Mouse (Mus musculus): ENCODE data around the gene Ifna16. TPM values are rescaled to one million over a fixed set of nuclear protein-coding genes. Genes with fewer than 3 reads are reported as not detected.

Ifna16 gene
- polyA plus RNA-seq (2012; rRNA removed) = not detected in 2 replicates

DNA sequence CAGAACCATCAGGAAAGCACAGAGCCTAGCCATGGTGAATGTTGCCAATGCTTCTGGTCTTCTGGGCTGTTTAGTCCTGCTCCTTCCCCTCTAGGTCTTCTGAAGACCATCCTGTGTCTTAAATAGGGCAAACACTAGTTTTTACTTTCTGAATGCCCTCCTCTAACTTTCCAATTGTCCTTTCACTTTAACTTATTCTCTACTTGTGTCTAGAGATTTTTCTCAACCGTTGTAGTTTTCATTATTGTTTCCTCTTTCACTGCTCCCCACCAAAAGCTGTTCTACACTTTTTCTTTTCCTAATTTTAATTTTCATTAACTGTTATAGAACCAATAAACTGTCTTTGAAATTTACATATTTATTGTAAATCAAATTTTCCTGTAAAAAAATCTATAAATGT lies at the start of gene Ifna16:
Ifna16 (minus strand) TSS at position 101 of the 400 bp plus-strand sequence.

DNA sequence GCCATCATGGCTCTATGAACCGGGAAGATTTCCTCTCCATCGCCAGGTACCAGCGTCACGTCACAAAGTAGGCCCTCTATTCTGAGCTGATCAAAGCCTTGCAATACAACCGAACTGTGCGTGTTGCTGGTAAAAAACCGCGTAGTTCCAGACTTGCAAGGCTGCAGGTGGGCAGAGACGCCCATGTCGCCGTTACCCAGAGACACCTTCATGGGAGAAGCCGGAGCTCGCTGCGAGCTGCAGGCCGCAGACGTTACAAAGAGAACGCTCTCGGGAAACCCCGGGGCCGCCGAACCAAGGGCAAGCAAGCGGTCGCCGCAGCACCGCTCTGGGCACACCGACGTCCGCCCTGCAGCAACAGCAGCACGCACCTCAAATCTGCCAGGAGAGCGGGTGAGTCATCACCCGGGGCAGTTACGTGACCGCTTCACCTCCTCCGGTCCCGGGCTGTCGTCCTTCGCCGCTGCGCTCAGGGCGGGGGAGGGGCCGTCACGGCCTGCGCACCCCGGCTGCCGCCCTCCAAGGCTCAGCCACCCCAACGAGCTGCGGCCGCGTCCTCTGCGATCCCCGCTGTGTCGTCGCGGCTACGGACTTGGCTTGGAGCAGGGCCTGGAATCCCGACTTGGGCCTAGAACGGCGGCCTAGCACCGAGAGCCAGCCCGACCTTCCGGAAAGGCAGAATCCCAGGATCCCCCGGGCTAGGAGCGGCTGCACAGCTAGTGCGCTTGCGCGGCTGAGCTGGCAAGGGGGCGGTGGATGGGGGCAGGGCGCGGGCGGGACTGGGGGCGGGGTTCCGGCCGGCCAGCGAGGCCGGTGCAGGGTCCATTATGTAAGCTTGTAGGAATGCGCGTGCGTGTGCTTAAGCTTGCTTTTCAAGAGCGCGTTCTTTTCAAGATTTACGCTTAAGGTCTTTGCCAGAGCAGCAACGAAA lies 45.3 kb upstream of the Ifna16 start, which contains the start of the genes Gm26566 and Klhl9:
Gm26566 (plus strand) TSS at position 15 of the 931 bp plus-strand sequence.
Klhl9 (minus strand) TSS at position 675 of the 931 bp plus-strand sequence.

DNA sequence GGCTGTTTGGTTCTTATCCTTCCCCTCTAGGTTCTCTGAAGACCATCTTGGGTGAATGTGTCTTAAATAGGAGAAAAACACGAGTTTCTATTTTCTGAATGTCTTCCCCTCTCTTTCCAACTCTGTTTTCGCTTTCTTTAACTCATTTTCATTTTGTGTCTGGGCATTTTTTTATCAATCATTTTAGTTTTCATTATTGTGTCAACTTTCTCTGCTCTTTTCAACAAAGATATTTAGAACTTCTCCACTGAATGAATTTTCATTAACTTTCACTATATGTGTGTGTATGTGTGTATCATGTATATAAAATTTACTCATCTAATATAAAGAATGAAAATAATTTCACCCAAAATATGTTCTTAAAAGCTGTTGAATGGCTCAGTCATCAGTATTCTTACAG lies 14.5 kb upstream of the Ifna16 start, which contains the start of gene Ifnab:
Ifnab (minus strand) TSS at position 101 of the 400 bp plus-strand sequence.

DNA sequence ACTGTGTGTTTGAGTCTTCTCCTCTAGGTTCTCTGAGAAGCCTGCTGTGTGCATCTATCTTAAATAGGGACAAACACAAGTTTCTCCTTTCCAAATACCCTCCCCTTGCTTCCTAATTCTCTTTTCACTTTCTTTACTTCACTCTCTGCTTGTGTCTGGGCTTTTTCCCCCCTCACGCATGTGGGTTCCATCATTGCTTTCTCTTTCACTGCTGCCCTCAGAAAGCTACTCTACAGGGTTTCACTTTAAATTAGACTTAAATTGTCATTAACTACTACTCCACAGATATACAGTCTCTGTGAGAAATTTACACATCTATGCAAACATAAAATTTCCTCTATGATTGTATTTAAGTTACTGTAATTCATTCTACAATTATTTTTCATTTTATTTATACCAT lies 7.1 kb upstream of the Ifna16 start, which contains the start of gene Ifna2:
Ifna2 (minus strand) TSS at position 101 of the 400 bp plus-strand sequence.

DNA sequence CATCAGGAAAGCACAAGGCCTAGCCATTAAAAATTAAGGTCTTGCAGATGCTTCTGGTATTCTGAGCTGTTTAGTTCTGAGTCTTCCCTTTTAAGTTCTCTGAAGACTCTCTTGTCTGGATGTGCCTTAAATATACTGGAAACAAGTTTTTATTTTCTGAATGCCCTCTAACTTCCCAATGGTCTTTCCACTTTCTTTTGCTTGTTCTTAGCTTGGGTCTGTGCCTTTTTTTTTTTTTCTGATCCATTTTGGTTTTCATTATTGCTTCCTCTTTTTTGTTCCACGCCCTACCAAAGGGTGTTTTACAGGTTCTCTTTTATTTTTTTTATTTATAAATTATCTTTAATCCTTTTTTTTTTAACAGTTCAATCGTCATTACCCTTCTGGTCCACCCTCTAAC lies 32.4 kb downstream of the Ifna16 start, which contains the start of gene Ifna13:
Ifna13 (minus strand) TSS at position 101 of the 400 bp plus-strand sequence.

DNA sequence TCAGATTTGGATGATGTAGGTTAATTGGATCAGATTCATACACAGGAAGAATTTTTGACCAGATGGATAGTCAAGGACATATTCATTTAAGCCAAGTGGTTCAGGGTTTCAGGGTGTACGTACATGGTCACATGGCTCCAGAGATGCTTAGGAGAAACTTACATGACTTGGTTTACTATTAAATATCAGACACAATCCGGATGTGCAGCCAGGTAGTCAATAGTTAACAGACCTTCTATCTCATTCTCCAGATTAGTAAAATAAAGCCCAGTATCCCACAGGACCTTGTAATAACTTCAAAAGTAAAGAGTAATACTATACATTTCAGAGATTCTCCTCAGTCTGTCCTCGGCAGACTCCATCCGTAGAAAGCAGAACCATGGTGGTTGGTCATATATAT lies 42.4 kb downstream of the Ifna16 start, which contains the start of gene C87499:
C87499 (minus strand) TSS at position 101 of the 400 bp plus-strand sequence.

Other genes with a start within 250 kb of the Ifna16 start
- 1.3 and 2.3 TPM in 2 replicates for gene Hacd4, start 238.0 kb downstream of the Ifna16 start, polyA plus RNA-seq (2012; rRNA removed)
- gene Ifnb1, start 154.2 kb downstream of the Ifna16 start, polyA plus RNA-seq (2012; rRNA removed) = not detected in 2 replicates
- gene Ifna15, start 118.7 kb downstream of the Ifna16 start, polyA plus RNA-seq (2012; rRNA removed) = not detected in 2 replicates
- not detected in 2 replicates for gene Ifna14, start 105.1 kb downstream of the Ifna16 start, polyA plus RNA-seq (2012; rRNA removed)
- gene Ifna9, start 84.5 kb downstream of the Ifna16 start, polyA plus RNA-seq (2012; rRNA removed) = not detected in 2 replicates
- gene Ifna12, start 73.5 kb downstream of the Ifna16 start, polyA plus RNA-seq (2012; rRNA removed) = not detected in 2 replicates
- gene C87499, start 42.5 kb downstream of the Ifna16 start, polyA plus RNA-seq (2012; rRNA removed) = not detected in 2 replicates
- gene Ifna13, start 32.5 kb downstream of the Ifna16 start, polyA plus RNA-seq (2012; rRNA removed) = not detected in 2 replicates
- gene Ifna2, start 7.0 kb upstream of the Ifna16 start, polyA plus RNA-seq (2012; rRNA removed) = not detected in 2 replicates
- gene Ifnab, start 14.4 kb upstream of the Ifna16 start, polyA plus RNA-seq (2012; rRNA removed) = 0.06 TPM in 2 replicates
- gene Gm26566, start 44.9 kb upstream of the Ifna16 start, polyA plus RNA-seq (2012; rRNA removed) = 0.11 and 0.25 TPM in 2 replicates
- gene Klhl9, start 45.5 kb upstream of the Ifna16 start, polyA plus RNA-seq (2012; rRNA removed) = 46.1 and 65.0 TPM in 2 replicates
- not detected in 2 replicates for gene Gm13271, start 77.9 kb upstream of the Ifna16 start, polyA plus RNA-seq (2012; rRNA removed)
- 0.05 and 0.10 TPM in 2 replicates for gene Gm13283, start 83.2 kb upstream of the Ifna16 start, polyA plus RNA-seq (2012; rRNA removed)
- gene Gm13290, start 96.9 kb upstream of the Ifna16 start, polyA plus RNA-seq (2012; rRNA removed) = not detected in 2 replicates
- not detected in 2 replicates for gene Gm13289, start 100.0 kb upstream of the Ifna16 start, polyA plus RNA-seq (2012; rRNA removed)
- not detected in 2 replicates for gene Gm13272, start 102.9 kb upstream of the Ifna16 start, polyA plus RNA-seq (2012; rRNA removed)
- gene Ifnz, start 105.2 kb upstream of the Ifna16 start, polyA plus RNA-seq (2012; rRNA removed) = 0.05 and 0.10 TPM in 2 replicates
- not detected in 2 replicates for gene Gm13276, start 108.8 kb upstream of the Ifna16 start, polyA plus RNA-seq (2012; rRNA removed)
- not detected in 2 replicates for gene Gm13277, start 111.7 kb upstream of the Ifna16 start, polyA plus RNA-seq (2012; rRNA removed)
- not detected in 2 replicates for gene Gm13278, start 114.6 kb upstream of the Ifna16 start, polyA plus RNA-seq (2012; rRNA removed)
- gene Gm13275, start 117.6 kb upstream of the Ifna16 start, polyA plus RNA-seq (2012; rRNA removed) = 0.12 TPM in 1 of 2 replicates, not detected in the other
- not detected in 2 replicates for gene Gm13279, start 120.5 kb upstream of the Ifna16 start, polyA plus RNA-seq (2012; rRNA removed)
- gene Gm13285, start 122.7 kb upstream of the Ifna16 start, polyA plus RNA-seq (2012; rRNA removed) = not detected in 2 replicates
- 0.12 TPM in 1 of 2 replicates, not detected in the other for gene Gm13287, start 126.3 kb upstream of the Ifna16 start, polyA plus RNA-seq (2012; rRNA removed)
- 0.01 and 0.02 TPM in 2 replicates for gene Gm13288, start 128.6 kb upstream of the Ifna16 start, polyA plus RNA-seq (2012; rRNA removed)
- not detected in 2 replicates for gene Ifna7, start 139.3 kb upstream of the Ifna16 start, polyA plus RNA-seq (2012; rRNA removed)
- gene Ifna11, start 143.0 kb upstream of the Ifna16 start, polyA plus RNA-seq (2012; rRNA removed) = not detected in 2 replicates
- not detected in 2 replicates for gene Ifna6, start 150.5 kb upstream of the Ifna16 start, polyA plus RNA-seq (2012; rRNA removed)
- gene Ifna5, start 158.6 kb upstream of the Ifna16 start, polyA plus RNA-seq (2012; rRNA removed) = not detected in 2 replicates
- gene Ifna4, start 164.9 kb upstream of the Ifna16 start, polyA plus RNA-seq (2012; rRNA removed) = not detected in 2 replicates
- gene Ifna1, start 173.2 kb upstream of the Ifna16 start, polyA plus RNA-seq (2012; rRNA removed) = not detected in 2 replicates
- not detected in 2 replicates for gene Ifne, start 203.3 kb upstream of the Ifna16 start, polyA plus RNA-seq (2012; rRNA removed)

All from central nervous system, embryonic 11.5 days (tissue).